Mouse (Mus musculus) bone marrow, adult 2 months (tissue): Measurements from ENCODE around the gene Prkch.

ENCODE experiments used
- CTCF ChIP-seq: fragments of 200-500 bp; IDR thresholded peaks from 2 replicates; pipeline ENCODE4 v1.5.1; 2011; ENCODE audit warnings: low read length, control low read depth; ENCODE audit not compliant: control insufficient read depth, insufficient read depth
- POLR2A ChIP-seq: fragments of 200-500 bp; IDR thresholded peaks from 2 replicates; pipeline ENCODE4 v1.6.1; 2011; ENCODE audit warnings: low read depth, mild to moderate bottlenecking, control low read depth, low read length, borderline replicate concordance; ENCODE audit not compliant: control insufficient read depth

DNA sequence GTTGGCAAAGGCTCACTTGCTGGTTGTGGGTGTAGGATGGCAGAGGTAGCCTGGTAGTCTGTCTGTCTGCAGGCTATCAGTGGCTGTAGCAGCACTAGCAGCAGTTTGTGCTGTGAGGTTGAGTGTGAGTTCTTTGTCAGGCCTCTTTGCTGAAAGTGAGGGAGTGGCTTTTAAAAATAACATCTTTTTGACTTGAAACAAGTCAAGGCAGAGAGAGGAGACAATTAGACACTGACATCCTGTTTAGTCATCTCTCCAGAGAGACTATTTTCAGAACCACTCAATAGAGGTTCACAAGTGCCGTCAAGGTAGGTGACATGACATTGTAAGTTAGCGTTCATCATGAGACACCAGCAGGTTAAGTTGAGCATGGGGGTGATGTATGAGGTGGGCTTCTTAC, 63.1 kb downstream of the Prkch start:
- TF ChIP-seq POLR2A, result no peak
- TF ChIP-seq CTCF, result no peak
